Mouse (Mus musculus): ENCODE measurements around the gene Nolc1. TPM values are rescaled to one million over a fixed set of nuclear protein-coding genes. Genes with fewer than 3 reads are reported as not detected.
"Not testable (repeated sequence)": the region's sequence is repeated elsewhere in the genome, so short reads cannot be mapped to it uniquely, and the experiment has no call there.

Nolc1 gene
- polyA plus RNA-seq, 1 experiment: 56.2 TPM

GRCm38 (mm10) chr19:46110214-46110613 lies 34.6 kb downstream of the Nolc1 start:
- TF ChIP-seq CTCF (IDR thresholded peaks at IDR 0.05; ENCODE audit: borderline replicate concordance, insufficient read depth, low read length) (no peak), POLR2A (IDR thresholded peaks at IDR 0.05; ENCODE audit: low read depth, low read length) (no peak)
- H3K4me3 ChIP-seq (ENCODE audit: insufficient read depth, low read length): no peak overlapping the region
- H3K4me1 ChIP-seq (ENCODE audit: control insufficient read depth, insufficient read depth, low read length): no peaks in the 10 kb centered on the region
- H3K27ac ChIP-seq (ENCODE audit: insufficient read depth, low read length): no peak overlapping the region

GRCm38 (mm10) chr19:46110781-46111180 lies 35.1 kb downstream of the Nolc1 start:
- TF ChIP-seq CTCF (IDR thresholded peaks at IDR 0.05; ENCODE audit: borderline replicate concordance, insufficient read depth, low read length): no peak
- no peak overlapping the region for H3K27ac ChIP-seq (ENCODE audit: insufficient read depth, low read length)
- no peaks in the 10 kb centered on the region for H3K4me1 ChIP-seq (ENCODE audit: control insufficient read depth, insufficient read depth, low read length)
- H3K4me3 ChIP-seq (ENCODE audit: insufficient read depth, low read length): no peak overlapping the region

- Histone ChIP-seq H3K27ac (ENCODE audit: insufficient read depth, low read length) (no peak overlapping the region), H3K4me1 (ENCODE audit: control insufficient read depth, insufficient read depth, low read length) (no peaks in the 10 kb centered on the region), H3K4me3 (ENCODE audit: insufficient read depth, low read length) (no peak overlapping the region)
- TF ChIP-seq CTCF (IDR thresholded peaks at IDR 0.05; ENCODE audit: borderline replicate concordance, insufficient read depth, low read length) (no peak), POLR2A (IDR thresholded peaks at IDR 0.05; ENCODE audit: low read depth, low read length) (no peak)
Measured at GRCm38 (mm10) chr19:46114617-46115016, 39.0 kb downstream of the Nolc1 start.

GRCm38 (mm10) chr19:46119458-46119857 lies 43.8 kb downstream of the Nolc1 start:
- Histone ChIP-seq H3K27ac (ENCODE audit: insufficient read depth, low read length) (no peak overlapping the region), H3K4me1 (ENCODE audit: control insufficient read depth, insufficient read depth, low read length) (no peaks in the 10 kb centered on the region), H3K4me3 (ENCODE audit: insufficient read depth, low read length) (no peak overlapping the region)
- no peak for TF ChIP-seq CTCF (IDR thresholded peaks at IDR 0.05; ENCODE audit: borderline replicate concordance, insufficient read depth, low read length)
- no peak for TF ChIP-seq POLR2A (IDR thresholded peaks at IDR 0.05; ENCODE audit: low read depth, low read length)

- Histone ChIP-seq H3K4me3 (ENCODE audit: insufficient read depth, low read length) (no peak overlapping the region), H3K4me1 (ENCODE audit: control insufficient read depth, insufficient read depth, low read length) (no peaks in the 10 kb centered on the region), H3K27ac (ENCODE audit: insufficient read depth, low read length) (no peak overlapping the region)
- no peak for TF ChIP-seq CTCF (IDR thresholded peaks at IDR 0.05; ENCODE audit: borderline replicate concordance, insufficient read depth, low read length)
- TF ChIP-seq POLR2A (IDR thresholded peaks at IDR 0.05; ENCODE audit: low read depth, low read length): no peak
Measured at GRCm38 (mm10) chr19:46120872-46121271, 45.2 kb downstream of the Nolc1 start.

- no peak overlapping the region for H3K4me3 ChIP-seq (ENCODE audit: insufficient read depth, low read length)
- TF ChIP-seq CTCF (IDR thresholded peaks at IDR 0.05; ENCODE audit: borderline replicate concordance, insufficient read depth, low read length) (no peak), POLR2A (IDR thresholded peaks at IDR 0.05; ENCODE audit: low read depth, low read length) (no peak)
- no peak overlapping the region for H3K27ac ChIP-seq (ENCODE audit: insufficient read depth, low read length)
- no peaks in the 10 kb centered on the region for H3K4me1 ChIP-seq (ENCODE audit: control insufficient read depth, insufficient read depth, low read length)
Measured at GRCm38 (mm10) chr19:46123876-46124275, 48.2 kb downstream of the Nolc1 start.

- Histone ChIP-seq H3K4me1 (ENCODE audit: control insufficient read depth, insufficient read depth, low read length) (no peaks in the 10 kb centered on the region), H3K4me3 (ENCODE audit: insufficient read depth, low read length) (no peak overlapping the region), H3K27ac (ENCODE audit: insufficient read depth, low read length) (no peak overlapping the region)
- no peak for TF ChIP-seq CTCF (IDR thresholded peaks at IDR 0.05; ENCODE audit: borderline replicate concordance, insufficient read depth, low read length)
- TF ChIP-seq POLR2A (IDR thresholded peaks at IDR 0.05; ENCODE audit: low read depth, low read length): no peak
Measured at GRCm38 (mm10) chr19:46124651-46125050, 49.0 kb downstream of the Nolc1 start.

- TF ChIP-seq CTCF (IDR thresholded peaks at IDR 0.05; ENCODE audit: borderline replicate concordance, insufficient read depth, low read length): no peak
- TF ChIP-seq POLR2A (IDR thresholded peaks at IDR 0.05; ENCODE audit: low read depth, low read length): no peak
- H3K4me1 ChIP-seq (ENCODE audit: control insufficient read depth, insufficient read depth, low read length): no peaks in the 10 kb centered on the region
- no peak overlapping the region for H3K4me3 ChIP-seq (ENCODE audit: insufficient read depth, low read length)
- H3K27ac ChIP-seq (ENCODE audit: insufficient read depth, low read length): no peak overlapping the region
Measured at GRCm38 (mm10) chr19:46126301-46126700, 50.6 kb downstream of the Nolc1 start.

GRCm38 (mm10) chr19:46129737-46130136 lies 54.1 kb downstream of the Nolc1 start:
- H3K4me3 ChIP-seq (ENCODE audit: insufficient read depth, low read length); H3K27ac ChIP-seq (ENCODE audit: insufficient read depth, low read length); H3K4me1 ChIP-seq (ENCODE audit: control insufficient read depth, insufficient read depth, low read length): not testable (repeated sequence)

- no peak for TF ChIP-seq CTCF (IDR thresholded peaks at IDR 0.05; ENCODE audit: borderline replicate concordance, insufficient read depth, low read length)
- TF ChIP-seq POLR2A (IDR thresholded peaks at IDR 0.05; ENCODE audit: low read depth, low read length): no peak
- Histone ChIP-seq H3K4me3 (ENCODE audit: insufficient read depth, low read length) (no peak overlapping the region), H3K27ac (ENCODE audit: insufficient read depth, low read length) (no peak overlapping the region), H3K4me1 (ENCODE audit: control insufficient read depth, insufficient read depth, low read length) (no peaks in the 10 kb centered on the region)
Measured at GRCm38 (mm10) chr19:46131283-46131682, 55.6 kb downstream of the Nolc1 start.
